In genomic region chr9:108401186-108401960, GRCm38 (mm10) we compare ENCODE assay signal across 10 mouse cellular contexts. TPM values are rescaled to one million over a fixed set of nuclear protein-coding genes. Genes with fewer than 3 reads are reported as not detected.
A peak's percentile ranks its signal among the peaks of the same experiment; 100 is the strongest.
DNase-seq lines count a peak whose midpoint lies in the region; ATAC-seq lines count a peak whose summit lies in the region.
"Had no signal": no experiment of that assay in that cellular context is flagged by ENCODE, and none has a peak within 500 bp of the region (broad histone marks: within the 10 kb centered on the region; RNA-seq: fewer than 3 reads in every experiment).

No protein-coding gene starts in this region.

- H3K27ac ChIP-seq in hindbrain, embryonic 15.5 days (replicated peaks): peak overlapping the region; percentile 47
- H3K27ac ChIP-seq in hindbrain, embryonic 10.5 days: no peak overlapping the region
- no peak overlapping the region for H3K27ac ChIP-seq in embryonic facial prominence, embryonic 10.5 days (replicated peaks)
- H3K27ac ChIP-seq: liver, embryonic 14.5 days had no signal

- H3K4me1 ChIP-seq in hindbrain, embryonic 15.5 days (replicated peaks): peaks cover 15% of the 10 kb centered on the region
- peaks cover 21% of the 10 kb centered on the region for H3K4me1 ChIP-seq in hindbrain, embryonic 10.5 days (replicated peaks)
- H3K4me1 ChIP-seq in embryonic facial prominence, embryonic 10.5 days: peaks cover 6% of the 10 kb centered on the region

- H3K36me3 ChIP-seq in hindbrain, embryonic 15.5 days: no peaks in the 10 kb centered on the region
- H3K36me3 ChIP-seq in hindbrain, embryonic 10.5 days: peaks cover 4% of the 10 kb centered on the region; the same call in 1 of the 2 replicates
- no peaks in the 10 kb centered on the region for H3K36me3 ChIP-seq in embryonic facial prominence, embryonic 10.5 days (replicated peaks)

- H3K4me2 ChIP-seq in hindbrain, embryonic 15.5 days: no peak overlapping the region

- H3K9me3 ChIP-seq in hindbrain, embryonic 15.5 days: no peaks in the 10 kb centered on the region
- no peaks in the 10 kb centered on the region for H3K9me3 ChIP-seq in hindbrain, embryonic 10.5 days
- H3K9me3 ChIP-seq in embryonic facial prominence, embryonic 10.5 days: no peaks in the 10 kb centered on the region

- WGBS in hindbrain, embryonic 15.5 days: 28% methylated on average over 7 of the region's 7 CpGs
- WGBS in hindbrain, embryonic 10.5 days: 58% methylated on average over 7 of the region's 7 CpGs
- WGBS in embryonic facial prominence, embryonic 10.5 days: 68% methylated on average over 7 of the region's 7 CpGs

- DNase-seq in hindbrain, embryonic 10.5 days (ENCODE audit: low spot score): no peak
- DNase-seq in cerebellum, adult 11-12 months: peak; percentile 49
- DNase-seq in gastrocnemius, adult 8-10 months (ENCODE audit: low spot score in 2 of 2): peak; percentile 46 to 70
- peak; percentile 59 to 65 for DNase-seq in layer of hippocampus, postnatal 10 days (ENCODE audit: low spot score in 2 of 2)
- DNase-seq in right cerebral cortex, postnatal 25 days: peak; percentile 51
- DNase-seq in embryonic facial prominence, embryonic 10.5 days (ENCODE audit: low spot score): no peak
- no peak for DNase-seq in urinary bladder, postnatal 14 days (ENCODE audit: low spot score)

- no peak overlapping the region for H3K4me3 ChIP-seq in hindbrain, embryonic 15.5 days
- no peak overlapping the region for H3K4me3 ChIP-seq in hindbrain, embryonic 10.5 days
- no peak overlapping the region for H3K4me3 ChIP-seq in embryonic facial prominence, embryonic 10.5 days

- no peak for ATAC-seq in hindbrain, embryonic 15.5 days (ENCODE audit: low FRiP score, low read depth)

- H3K9ac ChIP-seq in hindbrain, embryonic 15.5 days: no peak overlapping the region
- H3K9ac ChIP-seq: liver, embryonic 14.5 days had no signal

- H3K27me3 ChIP-seq in hindbrain, embryonic 15.5 days: no peaks in the 10 kb centered on the region
- H3K27me3 ChIP-seq in hindbrain, embryonic 10.5 days (ENCODE audit: insufficient read depth, poor library complexity, severe bottlenecking): no peaks in the 10 kb centered on the region
- no peaks in the 10 kb centered on the region for H3K27me3 ChIP-seq in embryonic facial prominence, embryonic 10.5 days (replicated peaks; ENCODE audit: low read depth, poor library complexity, severe bottlenecking)

RNA-seq across cellular contexts. Expression of gene 1700102P08Rik, which starts 8.8 kb away (rescaled TPM):
- polyA plus RNA-seq in hindbrain, embryonic 15.5 days (2015; fragmentation: Nextera tagmentation; extraction: Ambion mirVana): 1.5 and 2.3 TPM in 2 replicates
- 0.58 and 0.69 TPM in 2 replicates for polyA plus RNA-seq in hindbrain, embryonic 10.5 days (2016; fragmentation: Nextera tagmentation; extraction: Ambion mirVana)
- total RNA-seq in gastrocnemius, adult 8-10 months (2022): 1 to 10 TPM in 2 of 4 experiments, under 1 TPM in 2; 0.53 to 1.3 (median 0.97) TPM
- total RNA-seq in layer of hippocampus, postnatal 10 days (2021): 1 to 10 TPM; 1.9 to 2.5 TPM
- polyA plus RNA-seq in embryonic facial prominence, embryonic 10.5 days (2016; fragmentation: Nextera tagmentation; extraction: Ambion mirVana): 0.67 and 1.0 TPM in 2 replicates

RNA-seq across cellular contexts. Expression of gene Ccdc36, which starts 26.9 kb away (rescaled TPM):
- polyA plus RNA-seq in hindbrain, embryonic 15.5 days (2015; fragmentation: Nextera tagmentation; extraction: Ambion mirVana): 1.6 and 2.5 TPM in 2 replicates
- 1.0 and 1.2 TPM in 2 replicates for polyA plus RNA-seq in hindbrain, embryonic 10.5 days (2016; fragmentation: Nextera tagmentation; extraction: Ambion mirVana)
- not detected for total RNA-seq in gastrocnemius, adult 8-10 months (2022)
- total RNA-seq in layer of hippocampus, postnatal 10 days (2021): under 1 TPM; 0.11 to 0.23 TPM
- 0.93 and 1.1 TPM in 2 replicates for polyA plus RNA-seq in embryonic facial prominence, embryonic 10.5 days (2016; fragmentation: Nextera tagmentation; extraction: Ambion mirVana)

RNA-seq across cellular contexts. Expression of gene BC048562, which starts 34.9 kb away (rescaled TPM):
- polyA plus RNA-seq in hindbrain, embryonic 15.5 days (2015; fragmentation: Nextera tagmentation; extraction: Ambion mirVana): not detected in 2 replicates
- polyA plus RNA-seq in hindbrain, embryonic 10.5 days (2016; fragmentation: Nextera tagmentation; extraction: Ambion mirVana): not detected in 2 replicates
- total RNA-seq in gastrocnemius, adult 8-10 months (2022): not detected
- not detected for total RNA-seq in layer of hippocampus, postnatal 10 days (2021)
- polyA plus RNA-seq in embryonic facial prominence, embryonic 10.5 days (2016; fragmentation: Nextera tagmentation; extraction: Ambion mirVana): not detected in 2 replicates
- polyA plus RNA-seq: embryonic facial prominence, embryonic 11.5 days; liver, embryonic 14.5 days had no signal

RNA-seq across cellular contexts. Expression of gene Usp4, which starts 53.7 kb away (rescaled TPM):
- 123 and 125 TPM in 2 replicates for polyA plus RNA-seq in hindbrain, embryonic 15.5 days (2015; fragmentation: Nextera tagmentation; extraction: Ambion mirVana)
- polyA plus RNA-seq in hindbrain, embryonic 10.5 days (2016; fragmentation: Nextera tagmentation; extraction: Ambion mirVana): 124 and 128 TPM in 2 replicates
- total RNA-seq in gastrocnemius, adult 8-10 months (2022): 10 to 100 TPM; 72.7 to 90.9 (median 87.3) TPM
- 100 to 1,000 TPM; 121 to 132 TPM for total RNA-seq in layer of hippocampus, postnatal 10 days (2021)
- polyA plus RNA-seq in embryonic facial prominence, embryonic 10.5 days (2016; fragmentation: Nextera tagmentation; extraction: Ambion mirVana): 127 and 133 TPM in 2 replicates

RNA-seq across cellular contexts. Expression of gene Ccdc71, which starts 59.0 kb away (rescaled TPM):
- 57.5 and 63.4 TPM in 2 replicates for polyA plus RNA-seq in hindbrain, embryonic 15.5 days (2015; fragmentation: Nextera tagmentation; extraction: Ambion mirVana)
- polyA plus RNA-seq in hindbrain, embryonic 10.5 days (2016; fragmentation: Nextera tagmentation; extraction: Ambion mirVana): 56.1 and 56.9 TPM in 2 replicates
- 10 to 100 TPM; 13.8 to 21.0 (median 16.3) TPM for total RNA-seq in gastrocnemius, adult 8-10 months (2022)
- total RNA-seq in layer of hippocampus, postnatal 10 days (2021): 10 to 100 TPM; 33.6 to 34.1 TPM
- 56.6 and 57.5 TPM in 2 replicates for polyA plus RNA-seq in embryonic facial prominence, embryonic 10.5 days (2016; fragmentation: Nextera tagmentation; extraction: Ambion mirVana)

Comparison
In these comparisons a context has a peak if more than half of its experiments do, and no peak if none do; other contexts are left out.
1. DNase-seq: peak in cerebellum, adult 11-12 months (single experiment), gastrocnemius, adult 8-10 months (2 of 2), layer of hippocampus, postnatal 10 days (2 of 2) and right cerebral cortex, postnatal 25 days (single experiment); none in hindbrain, embryonic 10.5 days (single experiment), embryonic facial prominence, embryonic 10.5 days (single experiment) and urinary bladder, postnatal 14 days (single experiment).